Mouse (Mus musculus) heart, adult 9 months (tissue): ENCODE results near the gene Serpinb6b.
"Not testable (repeated sequence)": the region's sequence is repeated elsewhere in the genome, so short reads cannot be mapped to it uniquely, and the experiment has no call there.

ENCODE experiments used
- DNase-seq, 2 experiments: peaks; one replicate each; pipeline ENCODE4 v3.0.0; 2022; ENCODE audit warnings: low spot score in 2 of 2

Serpinb6b gene

DNA sequence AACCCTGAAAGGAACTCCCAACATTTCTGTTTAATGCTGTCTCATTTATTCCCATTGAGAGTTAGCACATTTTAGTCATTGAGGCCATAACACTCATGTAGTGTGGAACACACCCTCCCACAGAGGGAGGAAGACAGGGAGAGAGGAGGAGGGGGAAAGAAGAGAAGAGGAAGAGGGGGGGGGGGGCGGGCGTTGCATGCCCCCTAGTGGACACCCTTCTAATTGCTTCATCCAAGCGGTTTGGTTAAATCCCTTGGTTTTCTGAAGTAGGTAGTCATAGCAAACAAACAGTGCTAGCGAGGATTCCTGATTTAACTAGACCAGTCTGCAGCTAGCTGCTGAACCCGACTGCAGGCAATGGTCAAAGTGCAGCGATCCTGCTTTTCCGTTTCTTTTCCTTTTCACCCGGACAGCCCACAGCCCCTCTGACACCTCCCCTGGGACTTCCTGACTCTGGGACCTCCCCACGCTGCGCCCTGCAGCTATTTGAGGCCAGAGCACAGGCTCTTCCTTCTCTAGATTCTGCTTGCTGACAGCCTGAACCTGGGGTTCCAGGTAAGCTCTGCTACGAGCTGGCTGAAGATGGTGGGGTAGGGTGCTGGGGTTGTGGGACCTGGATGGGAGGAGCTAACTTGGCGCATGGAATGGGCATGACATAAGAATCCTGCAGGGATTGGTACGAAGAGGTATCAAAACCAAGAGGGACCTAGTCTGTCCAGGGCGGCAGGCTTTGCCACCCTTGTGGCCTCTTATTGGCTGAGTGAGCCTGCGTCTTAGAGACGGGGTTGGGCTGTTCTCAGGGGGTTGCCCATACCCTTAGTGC, at the start of gene Serpinb6b:
Gene Serpinb6b, plus strand, starts transcription at position 221 of the 823 bp plus-strand sequence.
- peak; percentile 59 to 69 for DNase-seq

DNA sequence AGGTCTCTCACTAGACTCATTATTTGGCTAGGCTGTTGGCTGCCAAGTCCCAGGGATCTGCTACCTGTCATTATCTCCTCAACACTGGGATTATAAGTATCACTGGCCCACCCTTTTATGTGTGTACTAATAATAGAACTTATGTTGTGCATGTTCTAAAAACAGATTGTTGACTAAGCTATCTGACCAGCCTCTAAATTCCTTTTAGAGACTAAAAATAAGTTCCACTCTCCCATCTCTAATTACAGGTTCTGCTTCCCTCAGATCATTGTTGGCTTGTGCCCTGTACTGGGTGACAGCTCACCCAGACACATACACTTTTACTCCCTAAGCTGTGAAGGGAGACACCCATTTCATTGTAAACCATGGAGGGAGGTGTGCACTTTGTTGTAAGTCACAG, 42.4 kb upstream of the Serpinb6b start:
- DNase-seq = peak; percentile 57 to 65

DNA sequence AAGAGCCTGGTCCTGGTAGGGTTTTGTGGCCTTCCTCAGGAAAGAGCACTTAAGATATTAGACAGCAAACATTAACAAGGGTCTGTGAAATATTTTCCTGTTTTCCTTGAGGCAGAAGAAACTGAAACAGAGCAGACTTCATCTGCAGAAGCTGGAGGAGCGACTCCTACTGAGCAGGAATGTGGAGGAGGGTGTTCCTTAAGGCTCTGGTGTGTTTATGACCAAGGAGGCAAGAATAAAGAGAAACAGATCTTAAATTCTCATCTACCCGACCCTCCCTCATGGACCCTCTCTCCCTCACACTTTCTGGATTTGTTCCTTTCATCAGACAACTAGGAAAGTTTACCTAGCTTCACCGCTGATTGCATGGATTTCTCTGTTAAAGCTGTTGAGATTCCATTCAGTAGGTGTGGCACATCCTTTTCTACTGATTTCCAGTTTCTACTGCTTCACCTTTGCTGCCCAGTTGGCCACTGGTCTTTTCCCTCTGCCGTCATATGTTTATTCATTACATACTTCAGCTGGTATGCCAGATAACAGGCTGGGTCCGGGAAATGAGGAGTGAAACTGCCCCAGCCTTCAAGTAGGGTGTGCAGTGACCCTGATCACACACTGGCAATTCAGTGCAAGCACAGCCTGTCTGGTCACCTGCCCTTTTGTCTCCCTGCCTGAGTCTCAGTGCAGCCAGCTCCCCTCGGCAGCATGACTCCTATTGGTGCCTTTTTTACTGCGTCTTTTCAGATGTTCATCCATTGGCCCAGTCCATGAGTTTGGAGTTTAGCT, 40.2 kb upstream of the Serpinb6b start:
- DNase-seq = peak; percentile 64 to 72

DNA sequence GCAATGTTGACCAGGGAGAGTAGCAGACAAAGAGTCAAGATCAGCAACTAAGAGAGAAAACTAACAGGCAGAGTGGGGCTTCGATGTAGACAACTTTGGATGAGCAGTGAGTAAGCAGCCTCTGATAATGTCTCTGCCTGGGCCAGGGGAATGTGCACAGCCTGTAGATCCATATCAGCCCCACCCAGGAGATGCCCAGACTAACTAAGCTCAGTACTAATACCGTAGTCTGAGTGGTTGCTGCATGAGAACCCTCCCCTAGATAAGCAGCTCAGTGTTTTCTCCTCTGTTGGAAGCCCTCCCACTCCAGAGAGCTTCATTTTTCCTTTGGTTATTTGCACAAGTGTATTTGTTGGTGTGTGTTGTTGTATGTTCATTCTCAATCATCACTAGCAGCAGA, 38.3 kb upstream of the Serpinb6b start:
- no peak for DNase-seq

DNA sequence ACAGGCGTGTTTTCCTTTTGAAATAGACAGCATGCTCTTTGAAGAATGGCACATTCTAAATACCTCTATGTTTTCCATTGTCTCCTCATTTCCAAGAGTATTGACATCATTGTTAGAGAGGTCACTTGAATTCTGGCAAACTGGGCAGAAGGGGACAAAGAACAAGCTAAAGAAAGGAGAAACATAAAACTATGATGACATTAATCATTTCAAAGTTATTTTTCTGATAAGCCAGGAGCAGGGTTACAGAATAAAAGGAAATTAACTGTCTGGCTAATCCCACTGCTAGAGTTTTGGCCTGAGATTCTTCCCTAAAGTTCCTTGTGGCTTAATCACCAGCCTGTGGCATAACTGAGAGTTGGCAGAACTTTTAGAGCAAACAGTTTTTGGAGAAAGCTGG, 37.8 kb upstream of the Serpinb6b start:
- DNase-seq = no peak

DNA sequence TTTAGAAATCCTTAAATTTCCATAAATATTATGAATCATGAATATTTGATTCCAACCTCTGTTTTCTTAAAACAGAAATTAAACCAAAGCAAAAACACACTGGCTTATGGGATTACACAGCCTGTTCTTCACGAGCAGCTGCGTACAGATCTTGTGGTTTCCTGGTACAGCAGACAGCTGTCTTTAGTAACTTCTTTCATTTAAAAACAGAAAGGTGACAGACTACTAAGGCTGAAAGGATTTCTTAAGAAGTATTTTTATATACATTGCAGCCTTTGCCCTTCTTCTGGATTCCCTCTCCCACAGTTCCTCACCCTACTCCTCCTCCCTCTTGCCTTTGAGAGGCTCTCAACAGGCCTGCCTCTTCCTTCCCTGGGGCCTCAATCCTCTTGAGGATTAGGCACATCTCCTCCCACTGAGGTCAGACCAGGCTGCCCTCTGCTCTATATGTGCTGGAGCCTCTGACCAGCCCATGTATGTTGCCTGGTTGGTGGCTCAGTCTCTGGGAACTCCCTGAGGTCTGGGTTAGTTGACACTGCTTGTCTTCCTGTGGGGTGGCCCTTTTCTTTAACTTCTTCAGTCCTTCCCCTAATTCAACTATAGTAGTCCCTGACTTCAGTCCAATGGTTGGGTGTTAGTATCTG, 35.8 kb upstream of the Serpinb6b start:
- no peak for DNase-seq

DNA sequence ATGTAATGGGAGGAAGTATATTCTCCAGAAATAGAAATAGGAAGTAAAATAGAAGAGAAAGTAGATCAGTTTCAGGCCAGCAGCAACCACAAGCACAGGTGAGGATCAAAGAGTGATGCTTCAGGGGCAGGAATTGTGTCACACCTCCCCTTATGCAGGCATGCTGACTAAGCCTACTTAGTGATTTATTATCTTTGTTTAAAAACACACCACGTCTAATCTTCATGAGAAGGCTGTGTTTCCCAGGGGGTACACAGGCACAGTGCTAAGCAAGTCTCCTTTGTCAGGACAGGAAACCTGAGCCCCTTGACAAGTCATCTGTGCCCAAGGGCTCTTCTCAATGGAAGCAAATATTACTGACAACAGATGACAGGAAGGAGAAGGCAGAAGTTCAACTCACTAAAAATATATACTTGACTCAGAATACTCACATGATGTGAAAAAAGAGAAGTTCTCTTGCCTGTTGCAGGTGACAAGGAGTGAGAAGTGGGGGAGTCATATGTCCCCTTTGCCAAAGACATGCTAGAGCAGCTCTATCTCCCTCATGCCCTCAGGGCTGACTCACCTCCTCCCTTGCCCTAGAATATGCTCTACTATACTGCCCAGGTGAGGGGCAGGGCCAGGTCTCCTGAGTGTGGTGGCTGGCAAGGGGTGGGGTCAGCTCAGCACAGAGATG, 30.2 kb upstream of the Serpinb6b start:
- DNase-seq = no peak

DNA sequence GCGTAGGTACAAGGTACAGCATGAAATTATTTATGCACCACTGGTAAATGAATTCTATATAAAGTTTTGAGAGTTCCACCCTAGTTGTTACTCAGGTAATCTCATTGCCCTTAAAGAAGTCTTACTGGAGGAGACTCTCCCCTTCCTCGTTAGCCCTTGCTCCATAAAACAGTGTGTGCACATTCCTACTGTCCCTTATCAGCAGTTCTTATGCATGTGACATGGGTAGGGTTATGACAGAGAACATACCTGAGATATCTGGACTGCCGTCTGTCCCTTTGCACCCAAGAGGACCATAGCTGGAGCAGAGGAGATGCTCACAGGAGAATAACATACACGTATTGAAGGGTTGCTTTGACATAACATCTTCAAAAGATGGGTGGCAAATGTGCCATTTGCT, 26.7 kb upstream of the Serpinb6b start:
- not testable (repeated sequence) for DNase-seq

DNA sequence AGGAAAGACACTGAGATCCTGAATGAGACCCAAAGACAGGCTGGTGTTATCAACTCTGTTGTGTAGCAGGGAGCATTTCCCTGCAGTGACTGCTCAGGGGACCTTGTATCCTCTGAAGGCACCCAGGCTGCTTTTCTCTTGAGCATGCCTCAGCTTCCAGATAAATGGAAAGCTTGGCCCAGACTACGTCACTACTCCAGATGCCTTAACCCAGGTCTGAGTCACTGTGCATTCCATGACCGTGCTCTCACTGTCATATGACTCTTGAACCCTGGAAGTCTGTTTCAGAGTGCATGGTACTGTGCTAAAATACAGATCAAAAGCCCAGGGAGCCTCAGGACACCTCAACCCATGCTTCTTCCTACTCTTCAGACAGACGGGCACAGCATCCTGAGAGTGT, 25.8 kb upstream of the Serpinb6b start:
- peak in 1 of 2 experiments; percentile 43 for DNase-seq

DNA sequence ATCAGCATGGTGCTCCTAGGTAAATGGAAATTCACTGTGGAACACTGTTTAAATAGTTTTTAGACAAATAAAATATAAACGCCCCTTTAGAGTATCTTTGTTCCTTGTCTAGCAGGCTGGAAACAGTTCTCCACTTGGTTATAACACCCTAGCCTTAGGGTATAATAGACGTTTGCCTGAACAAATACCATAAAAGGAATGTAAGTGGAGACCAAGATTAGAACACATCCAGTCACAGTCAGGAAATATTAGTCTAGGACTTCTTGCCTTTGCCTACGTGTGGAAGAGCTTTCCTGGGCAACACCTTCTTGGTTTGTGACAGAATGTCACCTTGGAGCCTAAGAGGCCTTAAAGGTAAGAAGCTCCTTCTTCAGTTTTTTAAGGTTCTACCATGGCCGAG, 8.5 kb upstream of the Serpinb6b start:
- DNase-seq = no peak

DNA sequence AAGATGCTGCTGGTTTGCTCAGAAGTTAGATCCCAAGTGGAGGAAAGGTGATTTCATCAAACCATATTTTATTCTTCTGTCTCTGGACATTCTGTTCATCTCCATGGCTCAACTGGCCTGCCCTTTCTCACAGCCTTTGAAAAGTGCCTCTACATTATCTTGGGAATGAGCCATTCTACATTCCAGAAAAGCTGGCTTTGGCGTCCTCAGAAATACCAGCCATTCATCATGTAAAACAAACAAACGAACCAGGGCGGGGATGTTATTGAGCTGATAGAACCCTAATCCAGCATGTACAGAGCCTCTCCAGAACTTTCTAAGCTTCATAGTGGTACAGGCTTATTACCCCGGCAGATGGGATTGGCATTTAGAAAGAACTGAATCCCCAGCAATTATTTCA, 7.1 kb upstream of the Serpinb6b start:
- DNase-seq = no peak

DNA sequence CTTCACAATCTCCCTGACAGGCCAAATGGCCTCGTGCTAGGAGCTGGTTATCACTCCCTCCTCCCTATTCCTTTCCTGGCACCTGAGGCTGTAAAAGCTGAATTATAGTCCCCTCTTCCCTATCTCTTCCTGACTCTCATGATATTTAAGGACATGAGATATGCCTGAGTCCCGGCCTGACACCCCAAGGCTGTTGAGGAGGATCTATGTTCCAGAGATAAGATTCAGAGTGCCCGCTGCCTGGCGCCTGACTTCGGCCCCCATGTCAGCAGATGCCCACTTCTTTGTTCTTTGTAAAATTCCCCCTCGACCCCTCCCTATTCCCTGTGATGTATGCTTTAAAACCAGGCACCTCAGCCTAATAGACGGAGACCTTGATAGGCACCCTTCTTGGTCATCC, 6.5 kb upstream of the Serpinb6b start:
- peak; percentile 28 to 49 for DNase-seq

DNA sequence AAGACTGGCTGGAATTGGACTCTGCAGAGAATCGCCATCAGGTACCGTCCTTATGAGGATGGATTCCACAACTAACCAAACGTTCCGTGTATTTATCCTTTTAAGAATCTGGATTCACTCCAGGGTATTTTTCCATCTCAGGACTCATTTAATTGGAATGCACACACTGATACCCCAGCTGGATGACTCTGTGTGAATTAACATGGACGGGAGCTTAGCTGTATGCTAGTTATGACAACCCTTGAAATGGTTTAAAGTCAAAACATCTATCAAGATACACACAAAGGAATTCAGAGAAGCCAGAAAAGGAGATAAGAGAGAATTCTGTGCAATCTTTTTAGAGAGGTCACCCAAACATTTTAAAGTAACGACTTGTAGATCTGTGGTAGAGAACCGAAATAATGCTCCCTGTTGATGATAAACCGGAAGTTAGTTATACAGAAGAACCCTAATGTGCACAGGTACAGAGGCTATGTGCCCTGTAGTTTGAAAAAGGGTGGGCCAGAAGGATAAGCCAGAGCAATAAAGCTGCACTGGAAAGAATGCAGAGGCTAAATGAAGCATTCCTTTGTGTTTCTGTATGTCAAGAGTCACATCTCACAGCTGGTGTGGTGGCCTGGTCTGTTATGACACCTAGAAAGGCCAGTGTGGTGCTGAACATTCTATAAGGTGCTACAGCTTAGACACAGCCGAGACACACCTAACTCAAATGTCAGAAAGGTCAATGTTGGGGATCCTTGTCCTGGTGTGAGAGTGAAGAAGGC, 837 bp upstream of the Serpinb6b start:
- DNase-seq = no peak

DNA sequence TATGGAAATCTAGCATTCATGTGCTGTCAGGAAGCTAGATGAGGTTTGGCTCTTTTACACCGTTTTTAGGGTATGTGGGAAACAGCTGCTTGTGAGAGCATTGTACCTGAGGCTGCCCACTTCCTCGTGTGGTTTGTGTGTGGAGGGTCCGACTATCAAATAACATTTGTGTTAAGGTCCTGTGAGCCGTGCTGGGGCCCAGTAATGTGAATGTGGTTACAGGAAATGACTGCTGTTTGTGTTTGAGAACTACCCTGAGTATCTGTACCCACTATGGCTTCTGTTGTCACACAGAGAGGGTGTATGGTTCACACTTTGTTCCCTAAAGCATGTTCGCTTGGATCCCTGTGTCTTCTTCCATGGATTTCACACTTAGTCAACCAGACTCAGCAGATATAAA, 1.1 kb downstream of the Serpinb6b start:
- no peak for DNase-seq

DNA sequence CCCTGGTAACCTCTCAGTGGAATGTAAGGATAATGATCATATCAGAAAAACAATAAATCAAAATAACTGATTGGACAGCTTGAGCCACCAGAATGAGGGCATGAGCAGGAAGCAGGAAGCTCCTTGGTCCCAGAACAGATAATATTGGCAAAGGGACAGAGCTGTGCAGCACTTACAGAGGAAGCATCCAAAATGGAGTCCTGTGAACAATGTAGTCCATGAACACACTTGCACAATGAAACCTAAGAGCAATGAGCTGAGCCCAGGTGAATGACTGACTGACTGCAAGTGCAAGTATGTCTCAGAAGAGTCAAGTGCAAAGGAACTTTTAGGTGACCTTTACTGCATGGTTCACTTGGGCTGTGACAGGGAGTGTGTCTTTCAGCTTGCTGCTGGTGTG, 2.2 kb downstream of the Serpinb6b start:
- DNase-seq = no peak

DNA sequence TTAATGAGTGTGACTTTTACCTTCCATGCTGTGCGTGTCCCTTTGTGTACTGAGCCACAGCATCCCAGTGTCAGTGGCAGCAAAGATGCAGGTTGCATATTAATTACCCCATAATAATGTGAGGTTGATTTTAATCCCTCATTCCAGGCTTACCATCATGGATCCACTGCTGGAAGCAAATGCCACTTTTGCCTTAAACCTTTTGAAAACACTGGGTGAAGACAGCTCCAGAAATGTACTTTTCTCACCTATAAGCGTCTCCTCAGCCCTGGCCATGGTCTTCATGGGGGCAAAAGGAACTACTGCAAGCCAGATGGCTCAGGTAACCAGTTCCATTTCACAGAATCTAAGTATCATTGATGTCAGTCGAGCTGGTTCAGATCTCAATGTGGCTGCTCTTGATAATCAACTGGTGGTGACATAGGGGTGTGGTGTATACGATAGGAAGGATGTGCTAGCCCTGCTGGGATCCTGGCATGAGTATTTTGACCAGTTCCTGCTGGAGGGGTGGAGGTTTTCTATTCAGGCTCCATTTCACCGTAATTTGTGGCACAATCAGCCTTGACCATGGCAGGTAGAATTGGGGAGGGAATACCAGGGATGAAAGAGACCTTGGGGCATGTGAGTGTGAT, 3.5 kb downstream of the Serpinb6b start:
- DNase-seq = no peak

DNA sequence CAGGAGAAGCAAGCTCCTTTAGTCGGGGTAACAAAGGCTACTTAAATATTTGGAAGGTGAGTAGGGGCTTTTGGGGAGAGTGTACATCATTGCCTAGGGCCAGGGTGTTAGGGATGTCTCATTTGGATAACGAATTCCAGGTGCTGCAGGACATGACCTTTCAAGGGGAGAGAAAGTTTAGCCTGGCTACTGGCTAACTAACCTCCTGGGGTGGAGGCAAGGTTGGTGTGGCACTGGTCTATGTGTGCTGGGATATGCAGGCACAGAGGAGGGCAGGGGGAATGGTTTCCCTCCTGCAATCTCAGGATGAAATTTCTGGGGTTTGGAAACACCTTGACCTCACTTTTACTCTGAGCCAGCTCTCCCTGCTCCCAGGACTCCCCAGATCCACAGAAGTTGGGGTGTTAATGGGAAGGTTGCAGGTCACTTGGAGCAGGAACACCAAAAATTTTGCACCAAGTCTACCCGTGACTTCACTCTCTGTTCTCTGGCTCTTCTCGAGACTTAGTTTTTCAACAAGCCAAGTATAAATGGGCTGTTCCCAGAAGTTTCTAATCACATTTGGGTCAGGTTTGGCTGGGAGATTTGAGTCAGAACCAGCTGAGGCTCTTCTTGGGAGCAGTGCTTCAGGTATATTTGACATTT, 4.1 kb downstream of the Serpinb6b start:
- DNase-seq = no peak

DNA sequence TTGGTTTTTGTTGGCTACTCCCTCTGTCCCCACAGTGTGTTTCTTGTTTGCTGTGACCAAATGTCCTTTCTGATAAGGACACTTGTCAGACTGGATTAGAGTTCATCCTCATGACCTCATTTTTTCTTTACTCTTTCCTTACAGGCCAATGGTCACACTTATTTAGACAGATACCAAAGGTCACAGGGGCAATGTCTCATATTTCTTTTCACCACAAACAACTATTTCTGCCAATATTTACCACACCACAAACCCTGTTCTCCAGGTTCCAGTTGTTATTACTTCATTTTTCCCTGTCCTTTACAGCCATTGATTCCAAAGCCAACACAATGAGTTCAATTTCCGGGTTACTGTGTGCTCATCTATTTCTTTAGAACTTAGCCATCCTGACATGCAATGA, 4.6 kb downstream of the Serpinb6b start:
- DNase-seq = no peak

DNA sequence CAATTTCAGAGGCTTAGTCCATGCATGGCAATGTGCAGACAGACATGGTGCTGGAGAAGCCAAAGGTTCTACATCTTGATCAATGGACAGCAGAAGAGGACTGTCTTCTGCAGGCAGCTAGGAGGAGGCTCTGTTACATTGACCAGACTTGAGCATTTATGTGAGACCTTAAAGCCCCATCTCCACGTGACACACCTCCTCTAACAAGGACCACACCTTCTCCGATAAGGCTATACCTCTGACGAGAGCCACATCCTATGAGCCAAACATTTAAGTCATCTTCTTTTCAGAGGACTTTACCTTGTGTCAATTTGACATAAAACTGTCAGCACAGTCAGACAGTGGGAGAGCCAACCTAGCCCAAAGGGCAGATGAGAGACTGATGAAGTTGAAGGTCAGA, 5.8 kb downstream of the Serpinb6b start:
- DNase-seq = no peak

DNA sequence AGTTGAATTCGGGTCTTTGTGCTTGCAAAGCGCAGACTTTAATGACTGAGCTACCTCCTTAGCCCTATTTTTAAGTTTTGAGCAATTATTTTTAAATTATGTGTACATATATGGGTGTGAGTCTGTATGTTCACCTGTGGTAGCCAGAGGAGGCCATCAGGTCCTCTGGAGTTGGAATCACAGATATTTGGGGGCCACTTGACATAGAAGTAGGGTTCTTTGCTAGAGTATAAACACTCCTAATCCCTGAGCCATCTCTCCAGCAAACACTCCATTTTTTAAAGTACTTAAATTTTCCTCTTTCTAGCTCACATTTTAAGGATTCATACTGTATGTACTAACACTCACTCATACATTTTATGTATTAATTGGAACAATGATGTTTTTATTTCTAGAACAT, 9.3 kb downstream of the Serpinb6b start:
- no peak for DNase-seq
